Mouse (Mus musculus): ENCODE measurements around the gene Thpo. TPM values are rescaled to one million over a fixed set of nuclear protein-coding genes. Genes with fewer than 3 reads are reported as not detected.

Gene Thpo
- total RNA-seq, 2 experiments from 2014 or later, result not detected

GRCm38 (mm10) chr16:20705786-20706185 is 28.5 kb downstream of the Thpo start:
- no peak for ATAC-seq (ENCODE audit: poor library complexity, severe bottlenecking)

- ATAC-seq (ENCODE audit: poor library complexity, severe bottlenecking), result no peak
These were observed 30.5 kb downstream of the Thpo start for GRCm38 (mm10) chr16:20703699-20704400.

- ATAC-seq (ENCODE audit: poor library complexity, severe bottlenecking), result no peak
These were observed 31.2 kb downstream of the Thpo start for GRCm38 (mm10) chr16:20703071-20703470.

- ATAC-seq (ENCODE audit: poor library complexity, severe bottlenecking), result peak; percentile 74
These were observed 31.8 kb downstream of the Thpo start for GRCm38 (mm10) chr16:20702522-20702893.

- ATAC-seq (ENCODE audit: poor library complexity, severe bottlenecking), result no peak
These were observed 32.4 kb downstream of the Thpo start for GRCm38 (mm10) chr16:20701729-20702521.

GRCm38 (mm10) chr16:20701316-20701715 is 33.0 kb downstream of the Thpo start:
- no peak for ATAC-seq (ENCODE audit: poor library complexity, severe bottlenecking)

- ATAC-seq (ENCODE audit: poor library complexity, severe bottlenecking), result no peak
These were observed 34.3 kb downstream of the Thpo start for GRCm38 (mm10) chr16:20700036-20700435.

- no peak for ATAC-seq (ENCODE audit: poor library complexity, severe bottlenecking)
These were observed 35.0 kb downstream of the Thpo start for GRCm38 (mm10) chr16:20699266-20699665.

- no peak for ATAC-seq (ENCODE audit: poor library complexity, severe bottlenecking)
These were observed 38.5 kb downstream of the Thpo start for GRCm38 (mm10) chr16:20695622-20696323.

GRCm38 (mm10) chr16:20694781-20695180 is 39.5 kb downstream of the Thpo start:
- ATAC-seq (ENCODE audit: poor library complexity, severe bottlenecking), result peak; percentile 58

- ATAC-seq (ENCODE audit: poor library complexity, severe bottlenecking), result peak; percentile 83
These were observed 41.1 kb downstream of the Thpo start, which contains the start of gene Fam131a for GRCm38 (mm10) chr16:20693111-20693701. Gene Fam131a, plus strand, starts transcription at chr16:20693241.

- ATAC-seq (ENCODE audit: poor library complexity, severe bottlenecking), result no peak
These were observed 41.9 kb downstream of the Thpo start for GRCm38 (mm10) chr16:20692241-20692965.

- ATAC-seq (ENCODE audit: poor library complexity, severe bottlenecking), result no peak
These were observed 42.7 kb downstream of the Thpo start for GRCm38 (mm10) chr16:20691617-20692016.

- no peak for ATAC-seq (ENCODE audit: poor library complexity, severe bottlenecking)
These were observed 43.5 kb downstream of the Thpo start for GRCm38 (mm10) chr16:20690774-20691173.

- ATAC-seq (ENCODE audit: poor library complexity, severe bottlenecking), result peak; percentile 81
These were observed 56.2 kb downstream of the Thpo start for GRCm38 (mm10) chr16:20677974-20678675.

- no peak for ATAC-seq (ENCODE audit: poor library complexity, severe bottlenecking)
These were observed 56.9 kb downstream of the Thpo start for GRCm38 (mm10) chr16:20677380-20677779.

- no peak for ATAC-seq (ENCODE audit: poor library complexity, severe bottlenecking)
These were observed 57.6 kb downstream of the Thpo start for GRCm38 (mm10) chr16:20676702-20677101.

- ATAC-seq (ENCODE audit: poor library complexity, severe bottlenecking), result no peak
These were observed 59.1 kb downstream of the Thpo start for GRCm38 (mm10) chr16:20675213-20675612.

All from megakaryocyte, adult 5-6 weeks (primary cell).